Mouse (Mus musculus): ENCODE measurements at regions not wholly inside any gene's neighbourhood (a gene's known extent, or its start where the extent isn't known, plus 50 kb on each side); places are given as distances from the start of the nearest gene placed in this dataset.

GRCm38 (mm10) chr16:18723186-18723843 lies 53.3 kb upstream of the Cldn5 start:
- H3K4me1 ChIP-seq (ENCODE audit: control insufficient read depth, insufficient read depth, insufficient read length, low read length): peaks cover 10% of the 10 kb centered on the region
- no peak overlapping the region for H3K27ac ChIP-seq (replicated peaks; ENCODE audit: low read depth, low read length)

GRCm38 (mm10) chr16:18723874-18724273 lies 52.8 kb upstream of the Cldn5 start:
- H3K27ac ChIP-seq (replicated peaks; ENCODE audit: low read depth, low read length): no peak overlapping the region
- no peak overlapping the region for H3K4me3 ChIP-seq (ENCODE audit: insufficient read depth, low read depth, low read length)
- peaks cover 10% of the 10 kb centered on the region for H3K4me1 ChIP-seq (ENCODE audit: control insufficient read depth, insufficient read depth, insufficient read length, low read length)

More at GRCm38 (mm10) chr16:18723186-18723843, 53.3 kb upstream of the Cldn5 start:
- H3K4me3 ChIP-seq (ENCODE audit: insufficient read depth, low read depth, low read length): no peak overlapping the region

GRCm38 (mm10) chr16:18724706-18725105 lies 51.9 kb upstream of the Cldn5 start:
- no peak overlapping the region for H3K27ac ChIP-seq (replicated peaks; ENCODE audit: low read depth, low read length)
- no peak overlapping the region for H3K4me3 ChIP-seq (ENCODE audit: insufficient read depth, low read depth, low read length)
- peaks cover 17% of the 10 kb centered on the region for H3K4me1 ChIP-seq (ENCODE audit: control insufficient read depth, insufficient read depth, insufficient read length, low read length)

All from brown adipose tissue, adult 24 weeks (tissue).